Mouse (Mus musculus) hindbrain, embryonic 15.5 days (tissue): ENCODE measurements around the gene Msi2. TPM values are rescaled to one million over a fixed set of nuclear protein-coding genes. Genes with fewer than 3 reads are reported as not detected.
A peak's percentile ranks its signal among the peaks of the same experiment; 100 is the strongest.

Experiments
- ATAC-seq: fragments of 200-750 bp; cut with Nextera tagmentation; 2 replicates; pipeline ENCODE4 v1.8.0; 2017; ENCODE audit warnings: low read depth, moderate number of reproducible peaks, moderate TSS enrichment; ENCODE audit not compliant: low FRiP score
- H3K27ac ChIP-seq: fragments of 300-500 bp; sonication (generic); replicated peaks from 2 replicates; pipeline ENCODE4 v1.5.1; 2015; ENCODE audit warnings: mild to moderate bottlenecking, inconsistent platforms
- H3K27me3 ChIP-seq: fragments of 300-500 bp; sonication (generic); 2 replicates; pipeline ENCODE4 v1.6.1; 2015; ENCODE audit warnings: control low read depth, inconsistent platforms
- H3K36me3 ChIP-seq: fragments of 300-500 bp; sonication (generic); 2 replicates; pipeline ENCODE4 v1.6.1; 2015; ENCODE audit warnings: control low read depth, inconsistent platforms
- H3K4me1 ChIP-seq: fragments of 300-500 bp; sonication (generic); replicated peaks from 2 replicates; pipeline ENCODE4 v1.6.1; 2015; ENCODE audit warnings: control low read depth, inconsistent platforms
- H3K4me2 ChIP-seq: fragments of 300-500 bp; sonication (generic); 2 replicates; pipeline ENCODE4 v1.6.1; 2015; ENCODE audit warnings: moderate library complexity, mild to moderate bottlenecking, inconsistent platforms
- H3K4me3 ChIP-seq: fragments of 300-500 bp; sonication (generic); 2 replicates; pipeline ENCODE4 v1.5.1; 2015; ENCODE audit warnings: mild to moderate bottlenecking, inconsistent platforms
- H3K9ac ChIP-seq: fragments of 300-500 bp; sonication (generic); 2 replicates; pipeline ENCODE4 v1.6.1; 2015; ENCODE audit warnings: inconsistent platforms
- H3K9me3 ChIP-seq: fragments of 300-500 bp; sonication (generic); 2 replicates; pipeline ENCODE4 v1.6.1; 2016; ENCODE audit warnings: control low read depth, inconsistent platforms
- WGBS: fragments of 180-500 bp; shearing (Covaris S2); methylation state at CpG from one replicate; pipeline ENCODE4 v1.1.7; 2015; 5-methylcytosine and 5-hydroxymethylcytosine counted together
- polyA plus RNA-seq: library from polyadenylated mRNA; unstranded; fragments of >200 nt; fragmentation: Nextera tagmentation; extraction: Ambion mirVana; gene quantifications from 2 replicates; pipeline ENCODE4 v1.2.1, GENCODE M21; 2015

The Msi2 gene
- polyA plus RNA-seq, 1 experiment from 2014 or later, result 35.9 TPM

GRCm38 (mm10) chr11:88536861-88537260 lies 181.5 kb downstream of the Msi2 start:
- Histone ChIP-seq H3K4me2 (no peak overlapping the region), H3K4me1 (peaks cover 78% of the 10 kb centered on the region), H3K36me3 (no peaks in the 10 kb centered on the region), H3K27ac (peak overlapping the region; percentile 21; the same call in 1 of the 2 replicates), H3K9ac (no peak overlapping the region), H3K9me3 (no peaks in the 10 kb centered on the region), H3K4me3 (no peak overlapping the region), H3K27me3 (no peaks in the 10 kb centered on the region)
- no peak for ATAC-seq
- 95% methylated on average over 2 of the region's 2 CpGs for WGBS

GRCm38 (mm10) chr11:88534331-88534929 lies 183.9 kb downstream of the Msi2 start:
- WGBS, result 8% methylated on average over 11 of the region's 11 CpGs
- 0 out of 2 replicates have a peak overlapping the region, but pooled peaks have one; percentile 16 for H3K4me2 ChIP-seq
- no peak overlapping the region for H3K4me3 ChIP-seq
- no peaks in the 10 kb centered on the region for H3K36me3 ChIP-seq
- no peaks in the 10 kb centered on the region for H3K9me3 ChIP-seq
- no peak overlapping the region for H3K9ac ChIP-seq
- no peak for ATAC-seq
- no peaks in the 10 kb centered on the region for H3K27me3 ChIP-seq
- H3K4me1 ChIP-seq, result peaks cover 63% of the 10 kb centered on the region
- peak overlapping the region; percentile 70 for H3K27ac ChIP-seq

- no peaks in the 10 kb centered on the region for H3K27me3 ChIP-seq
- no peak overlapping the region for H3K4me3 ChIP-seq
- H3K9ac ChIP-seq, result no peak overlapping the region
- whole genome bisulfite sequencing, result 70% methylated on average over 2 of the region's 2 CpGs
- no peak overlapping the region for H3K4me2 ChIP-seq
- peaks cover 62% of the 10 kb centered on the region for H3K4me1 ChIP-seq
- no peaks in the 10 kb centered on the region for H3K36me3 ChIP-seq
- H3K27ac ChIP-seq, result no peak overlapping the region
- no peak for ATAC-seq
- H3K9me3 ChIP-seq, result no peaks in the 10 kb centered on the region
Measured at GRCm38 (mm10) chr11:88532016-88532415, 186.3 kb downstream of the Msi2 start.

GRCm38 (mm10) chr11:88530032-88530431 lies 188.3 kb downstream of the Msi2 start:
- WGBS, result 87% methylated on average over 4 of the region's 4 CpGs
- Histone ChIP-seq H3K27me3 (no peaks in the 10 kb centered on the region), H3K36me3 (no peaks in the 10 kb centered on the region), H3K4me1 (peaks cover 62% of the 10 kb centered on the region), H3K9me3 (no peaks in the 10 kb centered on the region), H3K9ac (no peak overlapping the region), H3K27ac (peak overlapping the region; percentile 24; the same call in 1 of the 2 replicates), H3K4me2 (no peak overlapping the region), H3K4me3 (no peak overlapping the region)
- no peak for ATAC-seq

GRCm38 (mm10) chr11:88528522-88529101 lies 189.7 kb downstream of the Msi2 start:
- Histone ChIP-seq H3K9me3 (no peaks in the 10 kb centered on the region), H3K4me1 (peaks cover 66% of the 10 kb centered on the region), H3K4me2 (no peak overlapping the region), H3K36me3 (no peaks in the 10 kb centered on the region), H3K27ac (peak overlapping the region; percentile 78), H3K9ac (no peak overlapping the region), H3K4me3 (no peak overlapping the region), H3K27me3 (no peaks in the 10 kb centered on the region)
- no peak for ATAC-seq
- WGBS, result 27% methylated on average over 8 of the region's 8 CpGs

- Histone ChIP-seq H3K36me3 (no peaks in the 10 kb centered on the region), H3K4me2 (no peak overlapping the region), H3K27me3 (no peaks in the 10 kb centered on the region), H3K9me3 (no peaks in the 10 kb centered on the region), H3K4me1 (peaks cover 80% of the 10 kb centered on the region), H3K4me3 (no peak overlapping the region), H3K9ac (no peak overlapping the region), H3K27ac (peak overlapping the region; percentile 78)
- no peak for ATAC-seq
- 4% methylated on average over 7 of the region's 7 CpGs for WGBS
Measured at GRCm38 (mm10) chr11:88526711-88527110, 191.6 kb downstream of the Msi2 start.

- 24% methylated on average over 10 of the region's 10 CpGs for WGBS
- Histone ChIP-seq H3K4me3 (no peak overlapping the region), H3K9ac (no peak overlapping the region), H3K9me3 (no peaks in the 10 kb centered on the region), H3K36me3 (no peaks in the 10 kb centered on the region), H3K4me1 (peaks cover 96% of the 10 kb centered on the region), H3K27ac (peak overlapping the region; percentile 78), H3K4me2 (no peak overlapping the region), H3K27me3 (no peaks in the 10 kb centered on the region)
- peak; percentile 54; the same call in 1 of the 2 replicates for ATAC-seq
Measured at GRCm38 (mm10) chr11:88524790-88525575, 193.3 kb downstream of the Msi2 start.

GRCm38 (mm10) chr11:88524437-88524789 lies 193.9 kb downstream of the Msi2 start:
- H3K4me3 ChIP-seq, result no peak overlapping the region
- no peak overlapping the region for H3K4me2 ChIP-seq
- no peaks in the 10 kb centered on the region for H3K36me3 ChIP-seq
- H3K27ac ChIP-seq, result peak overlapping the region; percentile 78
- no peaks in the 10 kb centered on the region for H3K27me3 ChIP-seq
- no peaks in the 10 kb centered on the region for H3K9me3 ChIP-seq
- ATAC-seq, result peak; percentile 7; the same call in 1 of the 2 replicates
- no peak overlapping the region for H3K9ac ChIP-seq
- H3K4me1 ChIP-seq, result peaks cover 93% of the 10 kb centered on the region

- 52% methylated on average over 4 of the region's 4 CpGs for WGBS
- ATAC-seq, result no peak
- Histone ChIP-seq H3K27me3 (no peaks in the 10 kb centered on the region), H3K4me1 (peaks cover 89% of the 10 kb centered on the region), H3K9me3 (no peaks in the 10 kb centered on the region), H3K36me3 (no peaks in the 10 kb centered on the region), H3K9ac (no peak overlapping the region), H3K27ac (peak overlapping the region; percentile 78), H3K4me3 (no peak overlapping the region), H3K4me2 (no peak overlapping the region)
Measured at GRCm38 (mm10) chr11:88523921-88524320, 194.4 kb downstream of the Msi2 start.

GRCm38 (mm10) chr11:88523511-88523910 lies 194.8 kb downstream of the Msi2 start:
- H3K4me2 ChIP-seq, result no peak overlapping the region
- peaks cover 85% of the 10 kb centered on the region for H3K4me1 ChIP-seq
- no peaks in the 10 kb centered on the region for H3K36me3 ChIP-seq
- 51% methylated on average over 6 of the region's 6 CpGs for WGBS
- no peaks in the 10 kb centered on the region for H3K9me3 ChIP-seq
- peak overlapping the region; percentile 78 for H3K27ac ChIP-seq
- H3K9ac ChIP-seq, result no peak overlapping the region
- no peaks in the 10 kb centered on the region for H3K27me3 ChIP-seq
- H3K4me3 ChIP-seq, result no peak overlapping the region
- ATAC-seq, result no peak

GRCm38 (mm10) chr11:88522114-88522513 lies 196.2 kb downstream of the Msi2 start:
- WGBS, result 79% methylated on average over 5 of the region's 5 CpGs

More at GRCm38 (mm10) chr11:88522114-88522513, 196.2 kb downstream of the Msi2 start:
- Histone ChIP-seq H3K4me3 (no peak overlapping the region), H3K9me3 (no peaks in the 10 kb centered on the region), H3K4me2 (no peak overlapping the region), H3K27me3 (no peaks in the 10 kb centered on the region), H3K36me3 (no peaks in the 10 kb centered on the region), H3K4me1 (peaks cover 75% of the 10 kb centered on the region), H3K27ac (no peak overlapping the region), H3K9ac (no peak overlapping the region)
- no peak for ATAC-seq
